In genomic region chr6:136172172-136172651, GRCm38 (mm10) we compare ENCODE assay signal across 8 mouse cellular contexts. TPM values are rescaled to one million over a fixed set of nuclear protein-coding genes. Genes with fewer than 3 reads are reported as not detected.
A peak's percentile ranks its signal among the peaks of the same experiment; 100 is the strongest.
DNase-seq lines count a peak whose midpoint lies in the region; TF ChIP-seq lines count a peak whose summit lies in the region.

No protein-coding gene starts in this region.

- no peaks in the 10 kb centered on the region for H3K9me3 ChIP-seq in hindbrain, embryonic 10.5 days

- no peaks in the 10 kb centered on the region for H3K36me3 ChIP-seq in hindbrain, embryonic 10.5 days

- no peaks in the 10 kb centered on the region for H3K4me1 ChIP-seq in cortical plate, adult 2 months (ENCODE audit: control insufficient read depth, insufficient read depth, low read length)
- peaks cover 21% of the 10 kb centered on the region for H3K4me1 ChIP-seq in hindbrain, embryonic 10.5 days (replicated peaks)
- peaks cover 7% of the 10 kb centered on the region for H3K4me1 ChIP-seq in olfactory bulb, adult 2 months (ENCODE audit: control insufficient read depth, insufficient read depth, low read length)

- H3K27ac ChIP-seq in cortical plate, adult 2 months (ENCODE audit: insufficient read depth, low read length) = peak overlapping the region; percentile 96
- no peak overlapping the region; the same call in 1 of the 2 replicates for H3K27ac ChIP-seq in hindbrain, embryonic 10.5 days
- peak overlapping the region; percentile 97 for H3K27ac ChIP-seq in olfactory bulb, adult 2 months (ENCODE audit: insufficient read depth, low read depth, low read length)

- DNase-seq in kidney, postnatal 10 days = peak; percentile 8
- no peak for DNase-seq in kidney, adult 8-10 months
- peak; percentile 45 for DNase-seq in hindbrain, embryonic 10.5 days (ENCODE audit: low spot score)
- peak; percentile 81 to 87 for DNase-seq in left cerebral cortex, postnatal 25 days (ENCODE audit: low spot score in 2 of 2)
- no peak for DNase-seq in adrenal gland, postnatal 10 days
- no peak for DNase-seq in c-Kit-positive CD71-positive TER-119-positive erythroid progenitor cells, embryonic 14.5 days (ENCODE audit: low spot score)

- peak; percentile 74 for TF ChIP-seq POLR2A in cortical plate, adult 2 months (IDR thresholded peaks at IDR 0.05; ENCODE audit: extremely low read depth, insufficient read depth, low read length)
- TF ChIP-seq POLR2A in olfactory bulb, adult 2 months (IDR thresholded peaks at IDR 0.05; ENCODE audit: insufficient read depth, low read depth, low read length) = no peak; the same call in 1 of the 2 replicates

- no peak for TF ChIP-seq CTCF in cortical plate, adult 2 months (IDR thresholded peaks at IDR 0.05; ENCODE audit: extremely low read depth, insufficient read depth, low read length)
- TF ChIP-seq CTCF in olfactory bulb, adult 2 months (IDR thresholded peaks at IDR 0.05; ENCODE audit: insufficient read depth, low read depth, low read length) = no peak

- peaks cover 52% of the 10 kb centered on the region for H3K27me3 ChIP-seq in hindbrain, embryonic 10.5 days (ENCODE audit: insufficient read depth, poor library complexity, severe bottlenecking)

- peak overlapping the region; percentile 59 for H3K4me3 ChIP-seq in cortical plate, adult 2 months (ENCODE audit: insufficient read depth, low read length)
- H3K4me3 ChIP-seq in hindbrain, embryonic 10.5 days = peak overlapping the region; percentile 59
- H3K4me3 ChIP-seq in olfactory bulb, adult 2 months (ENCODE audit: insufficient read depth, low read depth, low read length) = peak overlapping the region; percentile 62

- intact Hi-C loops in left cerebral cortex, postnatal 25 days (cut with DNase I) = loop anchor here (1.0 to 5.0 kb wide), 4 partner anchors 69 to 730 kb away; no protein-coding TSS in a partner anchor

- under 1% methylated on average over 43 of the region's 43 CpGs for WGBS in hindbrain, embryonic 10.5 days
- WGBS in olfactory bulb, adult 2 months = under 1% methylated on average over 43 of the region's 43 CpGs

RNA-seq across cellular contexts. Expression of gene Grin2b, which starts 1.1 kb away (rescaled TPM):
- 44.7 and 46.9 TPM in 2 replicates for polyA plus RNA-seq in cortical plate, adult 2 months (2012; rRNA removed)
- 0.47 and 0.70 TPM in 2 replicates for polyA plus RNA-seq in hindbrain, embryonic 10.5 days (2016; fragmentation: Nextera tagmentation; extraction: Ambion mirVana)
- total RNA-seq in left cerebral cortex, postnatal 25 days (2021) = 100 to 1,000 TPM; 336 to 340 TPM
- 76.8 and 120 TPM in 2 replicates for polyA plus RNA-seq in olfactory bulb, adult 2 months (2012; ENCODE audit: insufficient read depth, insufficient read length, low replicate concordance, missing spikeins)
- under 1 TPM; 0.27 to 0.55 TPM for total RNA-seq in adrenal gland, postnatal 10 days (2021)

Comparison
In these comparisons a context has a peak if more than half of its experiments do, and no peak if none do; other contexts are left out.
1. DNase-seq: peak in kidney, postnatal 10 days (single experiment), hindbrain, embryonic 10.5 days (single experiment) and left cerebral cortex, postnatal 25 days (2 of 2); none in kidney, adult 8-10 months (0 of 2), adrenal gland, postnatal 10 days (single experiment) and c-Kit-positive CD71-positive TER-119-positive erythroid progenitor cells, embryonic 14.5 days (single experiment).
2. RNA of gene Grin2b, which starts 1.1 kb away (polyA plus RNA-seq): 76.8 to 120 TPM in olfactory bulb, adult 2 months and 44.7 to 46.9 TPM in cortical plate, adult 2 months; 0.47 to 0.70 TPM in hindbrain, embryonic 10.5 days; every median in the first group is over 10 times any median in the second.
3. Peak in every context shown above with its lines, with median percentiles within 50 percentile points of each other: H3K4me3 ChIP-seq.